Mouse (Mus musculus): Measurements from ENCODE around the gene Katnal1. TPM values are rescaled to one million over a fixed set of nuclear protein-coding genes. Genes with fewer than 3 reads are reported as not detected.

The Katnal1 gene
- polyA plus RNA-seq, 1 experiment = 8.2 TPM

GRCm38 (mm10) chr5:148934457-148934856, 5.3 kb upstream of the Katnal1 start:
- Histone ChIP-seq H3ac (ENCODE audit: control insufficient read depth, insufficient read length, low read depth) (no peak overlapping the region), H3K79me2 (ENCODE audit: control insufficient read depth, insufficient read depth) (no peaks in the 10 kb centered on the region), H3K27me3 (ENCODE audit: control insufficient read depth, insufficient read depth, insufficient read length) (no peaks in the 10 kb centered on the region), H3K4me3 (ENCODE audit: insufficient read depth, poor library complexity, severe bottlenecking) (no peak overlapping the region), H3K36me3 (ENCODE audit: control insufficient read depth, insufficient read depth) (no peaks in the 10 kb centered on the region), H3K79me3 (ENCODE audit: low read depth) (no peaks in the 10 kb centered on the region)
- TF ChIP-seq USF1 (IDR thresholded peaks at IDR 0.05; ENCODE audit: low read depth) (no peak), CEBPB (IDR thresholded peaks at IDR 0.05; ENCODE audit: low read depth) (no peak)

GRCm38 (mm10) chr5:148933767-148934166, 4.6 kb upstream of the Katnal1 start:
- no peak for TF ChIP-seq MAX (IDR thresholded peaks at IDR 0.05)
- no peak for TF ChIP-seq FOSL1 (IDR thresholded peaks at IDR 0.05; ENCODE audit: insufficient read depth, low read length, poor library complexity, severe bottlenecking)
- no peak for TF ChIP-seq MYOG (IDR thresholded peaks at IDR 0.05; ENCODE audit: control insufficient read depth, extremely low read depth, insufficient read length)
- TF ChIP-seq MYOD1 (IDR thresholded peaks at IDR 0.05; ENCODE audit: control insufficient read depth, insufficient read length, low read depth) = no peak
- TF ChIP-seq USF1 (IDR thresholded peaks at IDR 0.05; ENCODE audit: low read depth) = no peak
- TF ChIP-seq CTCF (IDR thresholded peaks at IDR 0.05; ENCODE audit: control insufficient read depth, insufficient read depth, insufficient read length) = no peak
- TF ChIP-seq CEBPB (IDR thresholded peaks at IDR 0.05; ENCODE audit: low read depth) = no peak
- Histone ChIP-seq H3K36me3 (ENCODE audit: control insufficient read depth, insufficient read depth) (no peaks in the 10 kb centered on the region), H3ac (ENCODE audit: control insufficient read depth, insufficient read length, low read depth) (no peak overlapping the region)

GRCm38 (mm10) chr5:148931301-148931700, 2.2 kb upstream of the Katnal1 start:
- TF ChIP-seq CTCF (IDR thresholded peaks at IDR 0.05; ENCODE audit: control insufficient read depth, insufficient read depth, insufficient read length) = no peak
- no peak for TF ChIP-seq USF1 (IDR thresholded peaks at IDR 0.05; ENCODE audit: low read depth)
- TF ChIP-seq MAX (IDR thresholded peaks at IDR 0.05) = no peak
- TF ChIP-seq MYOG (IDR thresholded peaks at IDR 0.05; ENCODE audit: control insufficient read depth, extremely low read depth, insufficient read length) = no peak
- TF ChIP-seq CEBPB (IDR thresholded peaks at IDR 0.05; ENCODE audit: low read depth) = no peak
- no peak for TF ChIP-seq FOSL1 (IDR thresholded peaks at IDR 0.05; ENCODE audit: insufficient read depth, low read length, poor library complexity, severe bottlenecking)
- no peak for TF ChIP-seq MYOD1 (IDR thresholded peaks at IDR 0.05; ENCODE audit: control insufficient read depth, insufficient read length, low read depth)
- H3K27me3 ChIP-seq (ENCODE audit: control insufficient read depth, insufficient read depth, insufficient read length) = no peaks in the 10 kb centered on the region
- H3K79me2 ChIP-seq (ENCODE audit: control insufficient read depth, insufficient read depth) = peaks cover 18% of the 10 kb centered on the region
- no peak overlapping the region for H3ac ChIP-seq (ENCODE audit: control insufficient read depth, insufficient read length, low read depth)
- H3K4me3 ChIP-seq (ENCODE audit: insufficient read depth, poor library complexity, severe bottlenecking) = no peak overlapping the region
- no peaks in the 10 kb centered on the region for H3K36me3 ChIP-seq (ENCODE audit: control insufficient read depth, insufficient read depth)
- H3K79me3 ChIP-seq (ENCODE audit: low read depth) = no peaks in the 10 kb centered on the region

More at GRCm38 (mm10) chr5:148933767-148934166, 4.6 kb upstream of the Katnal1 start:
- Histone ChIP-seq H3K79me2 (ENCODE audit: control insufficient read depth, insufficient read depth) (no peaks in the 10 kb centered on the region), H3K27me3 (ENCODE audit: control insufficient read depth, insufficient read depth, insufficient read length) (no peaks in the 10 kb centered on the region), H3K4me3 (ENCODE audit: insufficient read depth, poor library complexity, severe bottlenecking) (no peak overlapping the region), H3K79me3 (ENCODE audit: low read depth) (no peaks in the 10 kb centered on the region)

- Histone ChIP-seq H3K36me3 (ENCODE audit: control insufficient read depth, insufficient read depth) (no peaks in the 10 kb centered on the region), H3K4me3 (ENCODE audit: insufficient read depth, poor library complexity, severe bottlenecking) (peak overlapping the region; percentile 52), H3K27me3 (ENCODE audit: control insufficient read depth, insufficient read depth, insufficient read length) (no peaks in the 10 kb centered on the region), H3ac (ENCODE audit: control insufficient read depth, insufficient read length, low read depth) (peak overlapping the region; percentile 72), H3K79me2 (ENCODE audit: control insufficient read depth, insufficient read depth) (peaks cover 24% of the 10 kb centered on the region), H3K79me3 (ENCODE audit: low read depth) (no peaks in the 10 kb centered on the region)
- TF ChIP-seq CEBPB (IDR thresholded peaks at IDR 0.05; ENCODE audit: low read depth) = peak; percentile 25
- no peak for TF ChIP-seq MYOD1 (IDR thresholded peaks at IDR 0.05; ENCODE audit: control insufficient read depth, insufficient read length, low read depth)
- TF ChIP-seq FOSL1 (IDR thresholded peaks at IDR 0.05; ENCODE audit: insufficient read depth, low read length, poor library complexity, severe bottlenecking) = no peak
These were observed 571 bp downstream of the Katnal1 start for GRCm38 (mm10) chr5:148928382-148929115.

- Histone ChIP-seq H3K79me3 (ENCODE audit: low read depth) (no peaks in the 10 kb centered on the region), H3K4me3 (ENCODE audit: insufficient read depth, poor library complexity, severe bottlenecking) (peak overlapping the region; percentile 52), H3ac (ENCODE audit: control insufficient read depth, insufficient read length, low read depth) (no peak overlapping the region), H3K27me3 (ENCODE audit: control insufficient read depth, insufficient read depth, insufficient read length) (no peaks in the 10 kb centered on the region), H3K79me2 (ENCODE audit: control insufficient read depth, insufficient read depth) (peaks cover 24% of the 10 kb centered on the region), H3K36me3 (ENCODE audit: control insufficient read depth, insufficient read depth) (no peaks in the 10 kb centered on the region)
- TF ChIP-seq CEBPB (IDR thresholded peaks at IDR 0.05; ENCODE audit: low read depth) (no peak), FOSL1 (IDR thresholded peaks at IDR 0.05; ENCODE audit: insufficient read depth, low read length, poor library complexity, severe bottlenecking) (no peak), MYOG (IDR thresholded peaks at IDR 0.05; ENCODE audit: control insufficient read depth, extremely low read depth, insufficient read length) (no peak), MYOD1 (IDR thresholded peaks at IDR 0.05; ENCODE audit: control insufficient read depth, insufficient read length, low read depth) (no peak), USF1 (IDR thresholded peaks at IDR 0.05; ENCODE audit: low read depth) (no peak), CTCF (IDR thresholded peaks at IDR 0.05; ENCODE audit: control insufficient read depth, insufficient read depth, insufficient read length) (no peak), MAX (IDR thresholded peaks at IDR 0.05) (no peak)
These were observed 1.4 kb downstream of the Katnal1 start for GRCm38 (mm10) chr5:148927717-148928223.

- TF ChIP-seq FOSL1 (IDR thresholded peaks at IDR 0.05; ENCODE audit: insufficient read depth, low read length, poor library complexity, severe bottlenecking) (no peak), MYOD1 (IDR thresholded peaks at IDR 0.05; ENCODE audit: control insufficient read depth, insufficient read length, low read depth) (no peak), CTCF (IDR thresholded peaks at IDR 0.05; ENCODE audit: control insufficient read depth, insufficient read depth, insufficient read length) (no peak), USF1 (IDR thresholded peaks at IDR 0.05; ENCODE audit: low read depth) (no peak), CEBPB (IDR thresholded peaks at IDR 0.05; ENCODE audit: low read depth) (no peak), MAX (IDR thresholded peaks at IDR 0.05) (no peak)
- H3K4me3 ChIP-seq (ENCODE audit: insufficient read depth, poor library complexity, severe bottlenecking) = no peak overlapping the region
- no peaks in the 10 kb centered on the region for H3K79me3 ChIP-seq (ENCODE audit: low read depth)
- H3K27me3 ChIP-seq (ENCODE audit: control insufficient read depth, insufficient read depth, insufficient read length) = no peaks in the 10 kb centered on the region
- H3K36me3 ChIP-seq (ENCODE audit: control insufficient read depth, insufficient read depth) = no peaks in the 10 kb centered on the region
- H3ac ChIP-seq (ENCODE audit: control insufficient read depth, insufficient read length, low read depth) = no peak overlapping the region
- H3K79me2 ChIP-seq (ENCODE audit: control insufficient read depth, insufficient read depth) = peaks cover 24% of the 10 kb centered on the region
These were observed 4.5 kb downstream of the Katnal1 start for GRCm38 (mm10) chr5:148924586-148924985.
